Mouse (Mus musculus): ENCODE data around the gene Sp8. TPM values are rescaled to one million over a fixed set of nuclear protein-coding genes. Genes with fewer than 3 reads are reported as not detected.
A peak's percentile ranks its signal among the peaks of the same experiment; 100 is the strongest.

The Sp8 gene
- polyA plus RNA-seq (2015; fragmentation: Nextera tagmentation; extraction: Ambion mirVana): 0.03 and 0.12 TPM in 2 replicates

DNA sequence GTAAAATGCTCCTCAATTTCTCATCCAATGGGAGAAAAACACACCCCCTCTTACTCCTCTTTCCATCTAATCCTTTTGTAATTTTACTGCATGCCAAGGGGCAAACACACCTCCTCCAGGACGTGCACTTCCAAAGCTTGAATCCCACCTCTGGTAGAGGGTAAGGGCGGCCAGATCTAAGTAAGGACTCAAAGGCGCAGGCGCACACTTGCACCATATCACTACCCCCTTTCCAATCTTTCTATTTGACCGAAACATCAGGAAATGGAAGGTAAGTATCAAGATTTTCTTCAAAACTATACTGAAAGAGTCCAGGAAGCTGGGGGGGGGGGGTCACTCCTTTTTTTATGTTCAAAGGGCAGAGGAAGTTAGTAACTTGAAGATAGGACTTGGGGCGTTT is at the start of gene Sp8:
TSS of gene Sp8 (plus strand) at position 109 of the 400 bp plus-strand sequence.
- Histone ChIP-seq H3K4me3 (replicated peaks; ENCODE audit: low read length) (peak within 1 kb of the TSS; percentile 47), H3K9ac (ENCODE audit: low read length) (peak within 1 kb of the TSS; percentile 31; the same call in 1 of the 2 replicates), H3K36me3 (ENCODE audit: control insufficient read depth, insufficient read depth, low read length) (no peaks in the 10 kb centered on the region), H3K27ac (ENCODE audit: low read length) (no peak within 1 kb of the TSS), H3K27me3 (ENCODE audit: control insufficient read depth, insufficient read depth, low read length) (peaks cover 85% of the 10 kb centered on the region), H3K4me2 (ENCODE audit: low read depth, low read length) (peak within 1 kb of the TSS; percentile 85), H3K9me3 (replicated peaks; ENCODE audit: control insufficient read depth, low read length) (no peaks in the 10 kb centered on the region), H3K4me1 (ENCODE audit: control insufficient read depth, insufficient read depth, low read length) (peaks cover 11% of the 10 kb centered on the region)
- ATAC-seq (ENCODE audit: insufficient read depth, low FRiP score): no peak
- WGBS: 3% methylated on average over 6 of the region's 6 CpGs

DNA sequence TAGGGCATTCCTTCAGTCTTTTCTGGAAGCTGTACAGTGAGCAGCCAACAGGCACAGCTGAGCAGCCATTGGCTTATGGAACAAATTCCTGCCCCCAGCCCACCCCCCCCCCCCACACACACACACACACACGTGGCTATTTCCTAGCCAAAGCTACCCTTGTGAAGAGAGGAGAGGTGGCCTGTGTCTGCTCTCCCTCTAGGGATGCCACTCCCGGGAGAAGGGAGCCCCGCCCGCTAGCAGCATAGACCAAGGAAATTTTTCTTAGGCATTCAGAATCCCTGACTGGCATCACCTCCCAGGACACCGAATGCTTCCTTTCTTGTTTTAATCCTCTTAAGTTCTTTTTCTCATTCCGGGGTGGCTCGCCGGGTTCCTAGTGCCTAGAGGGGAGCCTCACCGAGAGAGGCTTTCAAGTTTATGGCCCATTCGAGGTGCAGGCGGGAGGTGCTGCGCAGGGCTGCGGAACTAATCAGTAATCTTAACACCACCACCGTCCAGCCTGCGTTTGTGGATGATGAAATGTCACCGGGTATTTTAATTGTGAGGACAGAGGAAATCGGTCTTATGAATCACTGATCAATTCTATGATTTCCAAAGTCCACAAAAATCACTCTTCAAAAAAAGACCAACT is 34.7 kb upstream of the Sp8 start:
- H3K9ac ChIP-seq (ENCODE audit: low read length): no peak overlapping the region
- H3K4me2 ChIP-seq (ENCODE audit: low read depth, low read length): no peak overlapping the region
- no peaks in the 10 kb centered on the region for H3K36me3 ChIP-seq (ENCODE audit: control insufficient read depth, insufficient read depth, low read length)
- ATAC-seq (ENCODE audit: insufficient read depth, low FRiP score): no peak
- H3K27me3 ChIP-seq (ENCODE audit: control insufficient read depth, insufficient read depth, low read length): peaks cover 5% of the 10 kb centered on the region; the same call in 1 of the 2 replicates
- no peak overlapping the region for H3K27ac ChIP-seq (ENCODE audit: low read length)
- H3K4me3 ChIP-seq (replicated peaks; ENCODE audit: low read length): no peak overlapping the region
- H3K9me3 ChIP-seq (replicated peaks; ENCODE audit: control insufficient read depth, low read length): no peaks in the 10 kb centered on the region
- 7% methylated on average over 17 of the region's 17 CpGs for WGBS
- H3K4me1 ChIP-seq (ENCODE audit: control insufficient read depth, insufficient read depth, low read length): no peaks in the 10 kb centered on the region

DNA sequence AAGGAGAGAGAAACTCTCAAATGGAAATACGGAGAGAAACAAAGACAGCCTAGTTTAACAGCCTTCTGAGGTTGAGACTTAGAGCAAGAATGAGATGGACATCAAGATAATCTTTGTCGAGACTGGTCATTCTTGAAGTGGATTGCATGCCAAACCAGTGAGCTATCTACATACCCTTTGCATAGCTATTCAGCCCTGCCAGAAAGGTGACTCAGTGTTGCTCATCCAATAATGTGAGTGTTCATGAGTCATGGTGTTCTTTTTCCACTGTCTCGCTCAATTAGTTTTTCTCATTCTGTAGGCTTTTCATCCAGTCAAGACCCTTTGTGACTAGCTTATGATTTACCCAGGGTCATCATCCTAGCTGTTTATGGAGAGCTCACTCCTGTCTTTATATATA is 31.6 kb upstream of the Sp8 start:
- Histone ChIP-seq H3K9me3 (replicated peaks; ENCODE audit: control insufficient read depth, low read length) (no peaks in the 10 kb centered on the region), H3K27ac (ENCODE audit: low read length) (no peak overlapping the region), H3K36me3 (ENCODE audit: control insufficient read depth, insufficient read depth, low read length) (no peaks in the 10 kb centered on the region), H3K4me1 (ENCODE audit: control insufficient read depth, insufficient read depth, low read length) (no peaks in the 10 kb centered on the region), H3K4me3 (replicated peaks; ENCODE audit: low read length) (no peak overlapping the region), H3K9ac (ENCODE audit: low read length) (no peak overlapping the region), H3K27me3 (ENCODE audit: control insufficient read depth, insufficient read depth, low read length) (0 out of 2 replicates have a peak, but pooled peaks cover 5% of the 10 kb centered on the region), H3K4me2 (ENCODE audit: low read depth, low read length) (no peak overlapping the region)
- no peak for ATAC-seq (ENCODE audit: insufficient read depth, low FRiP score)
- 73% methylated on average over 3 of the region's 3 CpGs for WGBS

DNA sequence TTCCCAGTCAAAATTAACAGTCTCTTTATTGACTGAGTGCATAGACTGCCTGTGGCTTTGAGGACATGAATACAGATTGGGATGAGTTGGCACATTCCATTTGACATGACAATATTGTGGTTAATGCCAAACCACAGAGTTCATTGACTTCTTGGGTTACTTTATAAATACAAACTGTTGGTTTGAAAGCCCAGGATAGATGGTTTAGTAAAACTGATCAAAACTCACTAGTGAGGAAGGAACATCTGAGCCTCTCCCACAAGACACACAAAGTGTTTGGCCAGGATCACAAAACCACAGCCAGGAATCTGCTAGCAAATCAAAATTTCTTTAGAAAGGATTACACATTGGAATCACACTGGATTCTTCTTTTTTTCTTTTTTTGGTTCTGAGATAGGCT is 30.0 kb upstream of the Sp8 start:
- ATAC-seq (ENCODE audit: insufficient read depth, low FRiP score): no peak
- H3K9ac ChIP-seq (ENCODE audit: low read length): no peak overlapping the region
- no peak overlapping the region for H3K4me3 ChIP-seq (replicated peaks; ENCODE audit: low read length)
- H3K27me3 ChIP-seq (ENCODE audit: control insufficient read depth, insufficient read depth, low read length): 0 out of 2 replicates have a peak, but pooled peaks cover 3% of the 10 kb centered on the region
- H3K27ac ChIP-seq (ENCODE audit: low read length): no peak overlapping the region
- H3K4me2 ChIP-seq (ENCODE audit: low read depth, low read length): no peak overlapping the region
- H3K36me3 ChIP-seq (ENCODE audit: control insufficient read depth, insufficient read depth, low read length): no peaks in the 10 kb centered on the region
- no peaks in the 10 kb centered on the region for H3K4me1 ChIP-seq (ENCODE audit: control insufficient read depth, insufficient read depth, low read length)
- no peaks in the 10 kb centered on the region for H3K9me3 ChIP-seq (replicated peaks; ENCODE audit: control insufficient read depth, low read length)

DNA sequence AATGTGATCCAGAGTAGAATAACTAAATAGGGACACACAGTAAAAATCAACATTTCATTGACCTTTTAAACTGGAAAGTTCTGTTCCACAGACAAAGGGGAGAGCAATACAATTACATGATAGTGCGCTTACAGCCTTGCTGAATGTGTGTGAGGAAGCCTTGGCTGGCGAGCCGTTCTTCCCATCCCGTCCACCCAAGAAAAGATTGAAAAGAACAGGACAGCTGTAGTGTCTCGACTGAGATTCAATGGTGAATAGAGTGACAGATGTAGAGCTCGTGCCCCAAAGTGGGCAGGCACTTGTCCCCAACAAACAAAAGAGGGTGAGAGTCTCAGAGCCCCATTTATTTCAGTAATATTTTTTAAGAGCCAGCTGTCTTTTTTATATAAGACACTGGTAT is 16.2 kb upstream of the Sp8 start:
- WGBS: 82% methylated on average over 6 of the region's 6 CpGs

DNA sequence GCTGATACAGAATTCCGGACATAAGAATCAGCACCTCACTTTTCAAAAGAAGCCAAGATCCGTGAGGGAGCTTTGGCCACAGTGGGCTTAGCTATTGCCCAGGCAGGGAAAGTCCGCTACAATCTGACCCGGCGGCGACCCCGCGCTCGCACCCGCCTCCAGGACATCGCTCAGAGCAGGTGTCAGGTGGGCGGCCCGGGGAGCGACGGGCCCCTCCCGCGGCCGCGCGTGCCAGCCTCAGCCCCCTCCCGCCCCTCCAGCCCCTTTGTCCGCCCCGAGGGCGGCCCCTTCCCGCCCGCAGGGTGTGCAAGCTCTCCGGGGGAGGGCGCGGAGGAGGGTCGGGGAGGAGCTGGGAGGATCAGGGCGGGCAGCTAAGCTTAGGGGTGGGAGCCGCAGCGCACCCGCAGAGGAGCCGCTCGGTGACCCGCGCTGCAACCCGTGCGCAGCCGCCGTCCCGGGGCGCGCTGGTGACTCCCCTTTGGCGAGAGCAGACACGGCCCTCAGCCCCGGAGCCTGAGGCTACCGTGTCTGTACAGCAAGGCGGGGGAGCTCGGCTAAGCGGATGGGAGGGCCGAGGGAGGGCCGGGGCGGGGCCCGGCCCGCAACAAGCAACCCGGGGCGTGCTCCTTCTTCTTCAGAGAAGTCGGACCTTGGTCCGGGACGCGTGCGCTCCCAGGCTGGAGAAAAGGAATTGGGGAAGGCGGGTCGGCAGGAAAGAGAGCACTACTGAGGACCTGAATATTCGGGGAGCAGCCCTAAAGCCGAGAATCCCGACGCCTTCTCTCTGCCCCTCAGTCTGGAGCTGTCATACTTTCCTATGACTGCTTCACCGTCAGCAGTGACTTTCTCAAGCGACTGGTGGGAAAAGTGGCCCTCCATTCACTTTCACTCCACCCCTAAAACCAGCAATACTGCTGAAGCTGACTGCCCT is 9.5 kb upstream of the Sp8 start:
- Histone ChIP-seq H3K4me2 (ENCODE audit: low read depth, low read length) (peak overlapping the region; percentile 87), H3K9me3 (replicated peaks; ENCODE audit: control insufficient read depth, low read length) (no peaks in the 10 kb centered on the region), H3K27me3 (ENCODE audit: control insufficient read depth, insufficient read depth, low read length) (peaks cover 57% of the 10 kb centered on the region), H3K9ac (ENCODE audit: low read length) (peak overlapping the region; percentile 52), H3K4me1 (ENCODE audit: control insufficient read depth, insufficient read depth, low read length) (peaks cover 8% of the 10 kb centered on the region; the same call in 1 of the 2 replicates), H3K27ac (ENCODE audit: low read length) (no peak overlapping the region), H3K36me3 (ENCODE audit: control insufficient read depth, insufficient read depth, low read length) (no peaks in the 10 kb centered on the region), H3K4me3 (replicated peaks; ENCODE audit: low read length) (peak overlapping the region; percentile 57)
- 1% methylated on average over 70 of the region's 72 CpGs for WGBS
- peak; percentile 88 for ATAC-seq (ENCODE audit: insufficient read depth, low FRiP score)

More for the DNA sequence above, 16.2 kb upstream of the Sp8 start:
- ATAC-seq (ENCODE audit: insufficient read depth, low FRiP score): no peak
- no peaks in the 10 kb centered on the region for H3K4me1 ChIP-seq (ENCODE audit: control insufficient read depth, insufficient read depth, low read length)
- H3K4me2 ChIP-seq (ENCODE audit: low read depth, low read length): no peak overlapping the region
- H3K36me3 ChIP-seq (ENCODE audit: control insufficient read depth, insufficient read depth, low read length): no peaks in the 10 kb centered on the region
- no peak overlapping the region for H3K27ac ChIP-seq (ENCODE audit: low read length)
- H3K27me3 ChIP-seq (ENCODE audit: control insufficient read depth, insufficient read depth, low read length): peaks cover 1% of the 10 kb centered on the region; the same call in 1 of the 2 replicates
- H3K9ac ChIP-seq (ENCODE audit: low read length): no peak overlapping the region
- no peak overlapping the region for H3K4me3 ChIP-seq (replicated peaks; ENCODE audit: low read length)
- no peaks in the 10 kb centered on the region for H3K9me3 ChIP-seq (replicated peaks; ENCODE audit: control insufficient read depth, low read length)

DNA sequence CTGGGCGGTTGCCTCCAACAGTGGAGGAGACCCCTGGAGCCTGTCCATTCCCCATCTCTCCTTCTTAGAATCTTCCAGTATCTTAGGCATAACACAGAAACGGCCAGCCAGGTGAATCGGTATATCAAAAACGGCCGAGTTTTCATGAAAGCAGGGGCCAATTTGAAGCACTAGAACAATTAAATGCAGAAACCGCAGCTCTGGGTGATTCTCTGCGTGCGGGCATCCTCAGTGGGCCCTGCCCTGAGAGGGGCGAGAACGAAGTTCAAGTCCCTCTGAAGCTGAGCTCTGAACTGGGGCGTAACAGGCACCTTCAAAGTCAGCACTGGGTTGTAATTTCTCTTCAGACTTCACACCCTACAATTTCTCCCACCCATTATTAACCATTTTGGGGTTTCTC is 8.8 kb upstream of the Sp8 start:
- H3K4me3 ChIP-seq (replicated peaks; ENCODE audit: low read length): peak overlapping the region; percentile 57
- H3K27ac ChIP-seq (ENCODE audit: low read length): no peak overlapping the region
- H3K9ac ChIP-seq (ENCODE audit: low read length): no peak overlapping the region
- H3K4me2 ChIP-seq (ENCODE audit: low read depth, low read length): peak overlapping the region; percentile 87; the same call in 1 of the 2 replicates
- H3K36me3 ChIP-seq (ENCODE audit: control insufficient read depth, insufficient read depth, low read length): no peaks in the 10 kb centered on the region
- peaks cover 8% of the 10 kb centered on the region; the same call in 1 of the 2 replicates for H3K4me1 ChIP-seq (ENCODE audit: control insufficient read depth, insufficient read depth, low read length)
- 3% methylated on average over 11 of the region's 11 CpGs for WGBS
- ATAC-seq (ENCODE audit: insufficient read depth, low FRiP score): no peak
- H3K9me3 ChIP-seq (replicated peaks; ENCODE audit: control insufficient read depth, low read length): no peaks in the 10 kb centered on the region
- H3K27me3 ChIP-seq (ENCODE audit: control insufficient read depth, insufficient read depth, low read length): peaks cover 58% of the 10 kb centered on the region

DNA sequence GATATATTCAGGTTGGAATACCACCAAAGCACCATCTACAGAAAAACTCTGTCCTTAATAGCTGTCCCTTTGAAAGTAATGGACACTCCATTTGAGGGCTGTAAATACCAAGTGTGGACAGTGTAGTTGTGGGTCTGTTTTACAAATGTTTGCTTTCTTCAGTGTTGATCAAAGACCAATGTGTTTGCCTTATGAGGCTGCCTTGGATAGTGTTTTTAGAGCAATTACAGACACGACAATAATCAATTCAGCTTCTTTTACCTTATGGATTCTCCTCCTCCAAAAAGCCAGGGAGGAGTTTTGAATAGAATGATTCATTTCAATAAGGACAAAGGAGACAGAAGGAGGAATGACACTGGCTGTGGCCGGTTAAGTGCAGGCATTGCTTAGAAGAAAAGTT is 7.9 kb upstream of the Sp8 start:
- peaks cover 8% of the 10 kb centered on the region; the same call in 1 of the 2 replicates for H3K4me1 ChIP-seq (ENCODE audit: control insufficient read depth, insufficient read depth, low read length)
- no peaks in the 10 kb centered on the region for H3K9me3 ChIP-seq (replicated peaks; ENCODE audit: control insufficient read depth, low read length)
- no peak overlapping the region for H3K27ac ChIP-seq (ENCODE audit: low read length)
- H3K4me3 ChIP-seq (replicated peaks; ENCODE audit: low read length): no peak overlapping the region
- H3K27me3 ChIP-seq (ENCODE audit: control insufficient read depth, insufficient read depth, low read length): peaks cover 67% of the 10 kb centered on the region
- 4% methylated on average over 2 of the region's 2 CpGs for WGBS
- H3K9ac ChIP-seq (ENCODE audit: low read length): no peak overlapping the region
- H3K4me2 ChIP-seq (ENCODE audit: low read depth, low read length): no peak overlapping the region
- H3K36me3 ChIP-seq (ENCODE audit: control insufficient read depth, insufficient read depth, low read length): no peaks in the 10 kb centered on the region
- no peak for ATAC-seq (ENCODE audit: insufficient read depth, low FRiP score)

DNA sequence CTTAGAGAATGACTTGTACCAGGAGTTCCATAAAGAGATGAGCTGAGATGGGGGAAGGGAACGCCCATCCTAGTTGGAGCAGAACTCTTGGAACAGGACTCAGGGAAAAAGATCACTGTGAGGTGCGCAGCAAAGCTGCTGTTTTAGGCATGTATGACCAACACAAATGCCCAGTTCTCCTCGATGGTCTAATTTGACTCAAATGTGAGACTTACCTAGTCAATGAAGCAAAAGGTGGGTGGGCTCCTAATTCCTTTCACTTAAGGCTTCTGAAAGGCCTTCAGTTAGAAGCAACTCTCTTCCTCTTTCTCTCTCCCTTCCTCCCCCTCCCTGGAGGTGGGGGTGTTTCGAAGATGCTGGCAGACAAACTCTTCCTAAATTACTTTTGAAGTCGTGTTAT is 6.7 kb upstream of the Sp8 start:
- Histone ChIP-seq H3K4me1 (ENCODE audit: control insufficient read depth, insufficient read depth, low read length) (peaks cover 8% of the 10 kb centered on the region; the same call in 1 of the 2 replicates), H3K4me3 (replicated peaks; ENCODE audit: low read length) (no peak overlapping the region), H3K27me3 (ENCODE audit: control insufficient read depth, insufficient read depth, low read length) (peaks cover 76% of the 10 kb centered on the region), H3K27ac (ENCODE audit: low read length) (no peak overlapping the region), H3K9ac (ENCODE audit: low read length) (no peak overlapping the region), H3K4me2 (ENCODE audit: low read depth, low read length) (no peak overlapping the region), H3K9me3 (replicated peaks; ENCODE audit: control insufficient read depth, low read length) (no peaks in the 10 kb centered on the region), H3K36me3 (ENCODE audit: control insufficient read depth, insufficient read depth, low read length) (no peaks in the 10 kb centered on the region)
- no peak for ATAC-seq (ENCODE audit: insufficient read depth, low FRiP score)
- WGBS: 9% methylated on average over 5 of the region's 5 CpGs
